In the genomic region with DNA sequence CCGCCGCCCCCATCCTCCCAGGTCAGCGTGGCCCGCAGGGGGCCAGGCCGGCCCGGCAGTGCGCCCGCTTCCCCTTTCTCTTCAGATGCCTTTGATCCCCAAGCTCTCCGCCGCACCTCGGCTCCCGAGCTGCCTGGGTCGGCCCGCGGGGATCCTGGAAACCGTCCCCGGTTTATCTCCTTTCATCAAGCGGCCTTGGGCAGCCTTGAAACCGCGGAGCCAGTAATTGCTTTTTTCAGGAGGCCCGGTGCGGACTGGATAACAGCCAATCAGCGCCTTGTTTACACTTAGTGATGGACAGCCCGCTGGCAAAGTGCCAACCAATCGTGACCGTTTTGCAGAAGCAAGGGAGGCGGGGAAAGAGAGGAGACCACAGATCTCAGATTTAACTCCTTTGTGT, we compare ENCODE assay signal across 8 mouse cellular contexts. TPM values are rescaled to one million over a fixed set of nuclear protein-coding genes. Genes with fewer than 3 reads are reported as not detected.
DNase-seq lines count a peak whose midpoint lies in the region; ATAC-seq lines count a peak whose summit lies in the region.

No protein-coding gene starts in this region.

- no peaks in the 10 kb centered on the region for H3K27me3 ChIP-seq in intestine, embryonic 16.5 days (replicated peaks; ENCODE audit: control insufficient read depth, insufficient read depth, low read length)
- H3K27me3 ChIP-seq in midbrain, embryonic 11.5 days (ENCODE audit: control insufficient read depth, insufficient read depth, low read length): no peaks in the 10 kb centered on the region

- intact Hi-C loops in gastrocnemius, postnatal 36 days (cut with DNase I): no loop called here
- intact Hi-C loops in left cerebral cortex, postnatal 36 days (cut with DNase I): loop anchor here (5.0 kb wide), 1 partner anchor 116 kb away; a partner anchor contains a TSS

- peak overlapping the region; percentile 95 for H3K4me3 ChIP-seq in intestine, embryonic 16.5 days (ENCODE audit: low read length)
- H3K4me3 ChIP-seq in midbrain, embryonic 11.5 days (ENCODE audit: low read depth, low read length): peak overlapping the region; percentile 97

- H3K4me2 ChIP-seq in intestine, embryonic 16.5 days (ENCODE audit: low read depth, low read length): peak overlapping the region; percentile 80
- H3K4me2 ChIP-seq in midbrain, embryonic 11.5 days: peak overlapping the region; percentile 99

- WGBS in intestine, embryonic 16.5 days: under 1% methylated on average over 27 of the region's 27 CpGs
- under 1% methylated on average over 26 of the region's 27 CpGs for WGBS in midbrain, embryonic 11.5 days

- H3K36me3 ChIP-seq in intestine, embryonic 16.5 days (ENCODE audit: control insufficient read depth, insufficient read depth, low read length): no peaks in the 10 kb centered on the region
- H3K36me3 ChIP-seq in midbrain, embryonic 11.5 days (ENCODE audit: control insufficient read depth, insufficient read depth, low read length): no peaks in the 10 kb centered on the region

- peak; percentile 59 for ATAC-seq in intestine, embryonic 16.5 days
- ATAC-seq in midbrain, embryonic 11.5 days (ENCODE audit: low FRiP score): peak; percentile 74
- no peak for ATAC-seq in inflammation-experienced regulatory T-cells, adult 6 months

- H3K4me1 ChIP-seq in intestine, embryonic 16.5 days (ENCODE audit: control insufficient read depth, insufficient read depth, low read length): peaks cover 40% of the 10 kb centered on the region
- H3K4me1 ChIP-seq in midbrain, embryonic 11.5 days (ENCODE audit: control insufficient read depth, insufficient read depth, low read length): peaks cover 40% of the 10 kb centered on the region

- DNase-seq in adrenal gland, adult 8-10 months: peak; percentile 99
- DNase-seq in embryo, embryonic 11.5 days (ENCODE audit: low read depth, low spot score): peak; percentile 100
- DNase-seq in gastrocnemius, postnatal 36 days: peak; percentile 99
- DNase-seq in left cerebral cortex, postnatal 36 days (ENCODE audit: low spot score in 2 of 2): peak; percentile 99 to 100
- peak; percentile 100 for DNase-seq in midbrain, embryonic 11.5 days (ENCODE audit: low spot score, missing footprints)
- peak; percentile 100 for DNase-seq in skeletal muscle tissue, adult 2 months (ENCODE audit: low read depth, low spot score)

- H3K9me3 ChIP-seq in intestine, embryonic 16.5 days (ENCODE audit: control insufficient read depth, low read length): no peaks in the 10 kb centered on the region
- H3K9me3 ChIP-seq in midbrain, embryonic 11.5 days (ENCODE audit: control insufficient read depth, low read length): no peaks in the 10 kb centered on the region

- peak overlapping the region; percentile 99 for H3K9ac ChIP-seq in intestine, embryonic 16.5 days (ENCODE audit: low read depth, low read length)
- H3K9ac ChIP-seq in midbrain, embryonic 11.5 days (ENCODE audit: low read length): peak overlapping the region; percentile 99

- peak overlapping the region; percentile 95 for H3K27ac ChIP-seq in intestine, embryonic 16.5 days (ENCODE audit: low read length)
- peak overlapping the region; percentile 98 for H3K27ac ChIP-seq in midbrain, embryonic 11.5 days (ENCODE audit: low read depth, low read length)

RNA-seq across cellular contexts. Expression of a gene that starts 1.4 kb away (rescaled TPM):
- total RNA-seq in adrenal gland, adult 8-10 months (2022): 10 to 100 TPM; 16.6 to 24.5 (median 19.5) TPM
- total RNA-seq in gastrocnemius, postnatal 36 days (2021): 1 to 10 TPM; 2.3 to 4.1 TPM
- polyA plus RNA-seq in intestine, embryonic 16.5 days (2015; fragmentation: Nextera tagmentation; extraction: Ambion mirVana): 4.9 and 5.7 TPM in 2 replicates
- total RNA-seq in left cerebral cortex, postnatal 36 days (2021): 10 to 100 TPM; 15.3 to 20.9 TPM
- polyA plus RNA-seq in midbrain, embryonic 11.5 days (2014; fragmentation: Nextera tagmentation; extraction: Ambion mirVana): 17.6 and 20.6 TPM in 2 replicates
- not detected for polyA plus RNA-seq in inflammation-experienced regulatory T-cells, adult 6 months (2017; shearing (Covaris generic))
